Mouse (Mus musculus) monocyte, adult 2 months (primary cell): ENCODE data around the gene Sema4a.

Experiments
- DNase-seq, 2 experiments: peaks; one replicate each; pipeline ENCODE4 v3.0.0; 2022; ENCODE audit warnings: low spot score in 2 of 2, low read depth in 1 of 2

Sema4a gene

DNA sequence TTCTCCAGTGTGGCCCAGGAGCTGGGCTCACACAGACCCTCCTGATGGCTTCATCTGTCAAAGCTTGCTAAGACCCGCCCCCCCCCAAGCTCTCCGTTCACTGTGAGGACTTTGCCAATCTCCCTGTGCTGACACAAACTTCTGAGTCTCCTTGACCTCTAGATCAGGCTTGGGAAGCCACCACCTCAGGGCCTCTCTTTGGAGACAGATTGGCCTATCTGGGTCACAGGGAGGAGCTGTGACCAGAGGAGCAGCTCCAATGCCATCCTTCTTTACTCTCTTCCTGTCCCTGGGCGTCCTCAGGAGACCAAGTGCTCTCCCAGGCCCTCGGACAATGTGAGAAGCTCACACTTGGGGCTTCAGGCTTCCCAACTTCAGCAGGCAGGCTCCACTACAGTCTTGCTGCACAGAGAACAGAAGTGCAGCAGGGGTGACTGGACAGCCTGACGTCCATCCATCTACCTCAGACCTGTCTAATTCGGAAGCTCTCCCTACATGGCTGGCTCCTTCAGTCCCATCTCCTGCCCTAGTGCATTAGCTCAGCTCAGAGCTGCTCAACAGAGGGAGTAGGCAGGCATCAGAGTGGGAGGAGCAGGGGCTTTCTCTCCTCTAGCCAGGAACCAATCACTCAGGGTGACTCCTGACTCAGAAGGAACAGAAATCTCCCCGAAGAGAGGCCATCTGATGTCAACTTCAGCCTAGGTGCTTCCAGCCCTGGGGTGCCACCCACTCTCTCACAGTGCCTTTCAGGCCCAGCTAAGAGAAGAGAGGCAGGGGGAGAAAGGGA, 4.0 kb downstream of the Sema4a start:
- DNase-seq = no peak

DNA sequence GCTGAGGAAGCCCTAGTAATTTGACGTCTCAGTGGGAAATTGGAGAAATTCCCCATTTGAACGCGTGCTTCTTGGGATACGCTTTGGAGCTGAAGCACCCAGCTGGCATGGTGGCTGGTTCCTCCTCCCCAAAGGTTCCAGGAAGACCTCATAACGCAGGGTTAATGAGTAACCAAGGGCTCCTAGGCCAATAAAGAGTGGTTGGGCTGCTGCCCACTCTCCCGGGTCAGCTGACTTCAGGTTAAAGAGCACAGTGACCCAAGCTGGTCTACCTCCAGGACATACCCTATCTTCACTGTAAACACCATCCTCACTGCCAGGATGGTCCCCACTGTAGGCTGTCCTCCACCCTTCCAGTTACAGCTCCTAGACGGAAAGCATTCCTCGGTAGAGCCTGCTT, 4.7 kb downstream of the Sema4a start:
- DNase-seq = no peak

DNA sequence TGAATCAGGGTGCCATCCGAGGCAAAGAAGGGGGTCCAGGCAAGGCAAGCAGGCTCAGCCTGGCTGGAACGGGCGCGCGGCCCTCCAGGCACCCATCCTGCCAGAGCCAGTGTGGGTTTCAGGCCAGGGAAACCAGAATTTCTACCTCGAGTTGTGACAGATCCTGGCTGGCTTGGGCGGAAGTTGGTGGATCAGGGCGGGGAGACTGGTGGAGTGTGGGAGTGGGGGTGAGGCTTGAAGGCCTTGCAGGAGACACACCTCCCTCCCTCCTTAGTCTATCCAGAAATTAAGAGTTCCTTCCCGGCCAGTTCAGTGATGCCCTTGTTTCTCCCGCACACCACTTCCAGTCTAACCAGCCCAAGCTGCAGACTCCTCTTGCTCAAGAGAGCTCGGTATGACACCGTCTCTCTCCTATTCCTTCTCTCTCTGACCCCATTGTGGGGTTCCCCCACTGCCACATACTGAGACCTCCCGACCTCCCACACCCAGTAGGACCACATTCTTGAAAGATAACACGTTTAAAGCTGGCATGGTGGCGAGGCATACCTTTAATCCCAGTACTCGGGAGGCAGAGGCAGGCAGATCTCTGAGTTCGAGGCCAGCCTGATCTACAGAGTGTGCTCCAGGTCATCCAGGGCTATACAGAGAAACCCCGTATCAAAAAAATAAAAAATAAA, 5.3 kb downstream of the Sema4a start:
- DNase-seq = no peak

- peak in 1 of 2 experiments; percentile 43 for DNase-seq
Observed at GRCm38 (mm10) chr3:88454762-88455587, 6.0 kb downstream of the Sema4a start.

DNA sequence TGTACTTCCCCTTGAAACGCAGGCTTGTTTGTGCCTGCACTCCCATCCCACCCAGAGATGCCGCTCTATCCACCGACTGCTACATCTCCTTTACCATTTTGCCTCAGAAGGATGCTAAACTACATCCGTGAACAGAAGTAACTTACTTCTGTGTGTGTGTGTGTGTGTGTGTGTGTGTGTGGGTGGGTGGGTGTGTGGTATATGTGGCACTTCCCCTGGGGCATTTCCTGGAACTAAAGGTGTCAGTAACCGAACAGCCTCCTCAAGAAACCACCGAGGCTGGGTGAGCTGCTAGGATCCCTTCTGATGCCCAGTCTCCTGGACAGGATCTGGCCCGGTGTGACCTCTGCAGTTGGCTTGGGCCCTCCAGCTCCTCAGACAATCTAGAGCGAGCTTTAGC, 7.0 kb downstream of the Sema4a start:
- no peak for DNase-seq

DNA sequence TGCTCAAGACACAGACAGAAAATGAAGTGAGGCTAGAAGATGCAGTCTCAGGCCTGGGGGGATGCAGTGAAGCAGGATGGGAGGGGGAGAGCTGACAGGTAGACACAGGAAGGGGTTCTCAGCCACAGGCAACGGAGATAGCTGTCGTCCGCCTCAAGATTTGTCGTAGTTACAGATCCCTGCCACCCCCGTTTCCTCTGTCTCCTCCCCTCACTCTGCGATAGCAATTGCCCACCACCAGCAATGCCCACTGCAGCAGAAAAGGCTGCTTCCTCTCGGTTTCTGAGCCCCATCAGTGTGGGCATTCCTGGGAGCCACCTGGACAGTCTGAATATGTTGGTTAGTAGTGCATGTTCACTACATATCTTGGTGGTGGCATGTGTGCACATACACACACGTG, 7.6 kb downstream of the Sema4a start:
- no peak for DNase-seq

DNA sequence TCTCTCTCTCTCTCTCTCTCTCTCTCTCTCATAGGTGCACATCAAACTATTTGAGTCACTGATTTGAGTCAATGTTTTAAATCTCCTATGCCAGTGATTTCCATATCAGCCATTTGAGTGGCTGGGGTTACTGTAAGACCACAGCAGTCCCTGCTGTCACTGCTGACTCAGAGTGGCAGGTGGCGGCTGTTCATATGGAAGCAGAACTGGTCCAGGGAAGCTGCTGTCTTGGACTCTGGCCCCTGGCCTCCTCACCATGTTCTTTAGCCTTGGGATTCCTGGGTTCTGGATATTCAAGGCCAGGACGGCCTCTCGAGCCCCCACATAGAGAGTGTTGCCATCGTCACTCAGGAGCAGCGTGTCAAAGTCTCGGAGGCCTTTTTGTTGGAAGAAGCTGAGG, 8.3 kb downstream of the Sema4a start:
- DNase-seq = no peak

- DNase-seq = no peak
Observed at GRCm38 (mm10) chr3:88452246-88452645, 8.7 kb downstream of the Sema4a start.

- no peak for DNase-seq
Observed at GRCm38 (mm10) chr3:88450379-88451131, 10.4 kb downstream of the Sema4a start.

GRCm38 (mm10) chr3:88449395-88450023, 11.5 kb downstream of the Sema4a start:
- no peak for DNase-seq

DNA sequence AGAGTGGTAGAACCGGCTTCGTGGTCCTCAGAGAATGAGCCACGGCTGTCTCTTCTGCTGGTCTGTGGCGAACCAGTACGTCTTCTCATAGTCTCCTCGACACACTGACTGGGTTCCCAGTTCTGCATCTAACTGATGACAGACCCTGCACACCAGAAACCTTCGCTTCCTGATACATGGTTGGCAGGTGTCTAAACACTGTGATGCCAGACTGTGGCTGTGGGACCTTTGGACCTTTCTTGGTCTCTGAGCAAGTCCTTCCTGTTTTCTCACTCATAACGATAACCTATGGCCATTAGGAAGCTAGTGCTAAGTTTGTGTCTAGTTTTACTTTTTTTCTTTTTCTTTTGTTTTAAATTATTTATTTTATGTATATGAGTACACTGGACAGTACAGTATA, 12.5 kb downstream of the Sema4a start:
- no peak for DNase-seq

DNA sequence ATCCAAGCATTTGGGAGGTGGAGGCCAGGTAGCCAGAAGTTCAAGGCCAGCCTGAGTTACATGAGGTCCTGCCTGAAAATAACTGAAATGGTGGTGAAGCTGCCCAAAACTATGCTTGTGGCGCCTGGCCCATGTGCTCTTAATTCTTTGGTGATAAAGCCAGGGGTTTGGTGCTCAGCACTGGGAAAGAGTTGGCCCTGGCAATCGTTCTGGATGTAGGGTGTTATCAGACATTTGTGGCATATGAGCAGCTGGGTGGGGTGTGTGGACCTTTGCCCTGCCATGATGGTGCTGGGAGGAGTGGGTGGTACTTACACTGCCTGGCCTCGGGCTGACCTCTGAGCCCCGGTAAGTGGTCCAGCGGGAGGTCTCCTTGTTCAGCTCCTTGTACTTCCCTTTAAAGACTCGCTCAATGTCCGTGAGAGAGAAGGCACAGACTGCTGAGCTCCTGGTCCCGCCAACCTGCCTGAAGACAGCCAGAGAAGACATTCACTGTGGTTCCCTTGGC, 13.3 kb downstream of the Sema4a start:
- no peak for DNase-seq

DNA sequence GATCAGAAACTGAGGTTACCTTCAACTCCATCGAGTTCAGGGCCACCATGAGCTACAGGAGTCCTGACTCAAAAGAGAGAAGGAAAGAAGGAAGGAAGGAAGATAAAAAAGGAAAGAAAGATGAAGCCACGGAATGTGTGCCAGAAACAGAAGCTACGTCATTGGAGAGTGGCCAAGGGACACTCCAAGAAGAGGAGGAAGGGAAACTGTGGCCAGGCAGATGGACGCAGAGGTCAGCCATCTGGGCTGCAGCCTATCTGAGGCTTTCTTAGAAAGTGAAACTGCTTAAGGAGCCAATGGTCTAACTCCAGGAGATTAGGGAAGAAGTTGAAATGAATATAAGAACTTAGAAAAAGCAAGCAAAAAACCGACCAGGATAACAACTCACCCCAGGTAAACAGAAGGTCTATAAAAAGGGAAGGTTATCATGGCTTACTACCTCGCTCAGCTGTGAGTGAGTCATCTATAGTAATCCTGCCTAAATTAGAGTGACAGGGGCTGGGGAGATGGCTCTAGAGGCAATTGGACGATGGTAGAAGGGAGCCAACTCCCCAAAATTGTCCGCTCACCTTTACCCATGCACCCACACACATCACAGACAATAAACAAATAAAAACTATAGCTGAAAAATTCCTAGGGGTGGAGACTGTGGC, 14.4 kb downstream of the Sema4a start:
- no peak for DNase-seq

DNA sequence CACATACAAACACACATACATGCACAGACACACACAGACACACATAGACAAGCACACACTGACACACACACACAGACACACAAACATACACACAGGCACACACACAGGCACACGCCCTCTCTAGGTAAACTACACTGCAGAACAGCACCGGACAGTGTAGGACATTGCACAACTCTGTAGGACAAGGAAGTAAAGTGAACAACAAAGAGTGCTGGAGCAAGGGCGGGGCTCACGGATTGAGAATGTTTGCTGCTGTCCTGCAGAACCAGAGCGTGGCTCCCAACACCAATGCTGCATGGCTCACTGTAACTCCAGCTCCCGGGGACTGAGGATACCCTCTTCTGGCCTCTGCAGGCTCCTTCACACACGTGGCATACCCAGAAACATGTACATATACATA, 18.1 kb downstream of the Sema4a start:
- no peak for DNase-seq

DNA sequence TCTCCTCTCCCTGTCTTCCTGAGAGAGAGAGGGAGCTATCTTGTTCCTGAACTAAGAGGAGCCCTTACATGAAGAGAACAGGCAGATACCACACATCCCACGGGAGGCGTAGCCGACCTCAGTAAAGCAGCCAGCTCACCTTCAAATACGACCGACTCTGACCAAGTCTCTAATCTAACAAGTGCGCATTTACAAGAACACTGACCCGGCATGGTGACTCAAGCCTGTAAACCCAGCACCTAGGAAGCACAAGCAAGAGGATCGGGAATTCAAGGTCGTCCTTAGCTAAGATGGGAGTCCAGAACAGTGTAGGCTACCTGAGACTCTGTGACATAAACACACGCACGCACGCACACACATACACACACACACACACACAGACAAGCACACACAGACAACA, 18.5 kb downstream of the Sema4a start:
- no peak for DNase-seq

- no peak for DNase-seq
Observed at GRCm38 (mm10) chr3:88440500-88441381, 20.2 kb downstream of the Sema4a start.

DNA sequence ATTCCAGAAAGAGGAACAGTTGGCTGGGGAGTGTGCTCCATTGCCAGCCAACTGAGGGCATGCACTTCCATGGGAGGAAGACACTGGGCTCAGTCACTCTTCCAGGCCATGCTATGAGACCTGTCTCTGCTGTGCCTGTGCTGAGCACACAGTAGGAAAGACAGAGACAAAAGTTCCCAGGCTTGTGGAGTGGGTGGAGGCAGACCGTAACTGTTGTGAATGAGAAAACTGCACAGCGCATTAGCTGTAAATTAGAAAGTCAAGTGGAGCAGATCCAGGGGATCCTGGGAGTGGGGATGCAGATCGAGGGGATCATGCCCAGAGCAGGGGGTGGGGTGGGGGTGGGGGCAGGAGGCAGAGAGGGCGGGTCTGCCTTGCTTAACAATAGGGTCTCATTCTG, 21.4 kb downstream of the Sema4a start:
- no peak for DNase-seq

GRCm38 (mm10) chr3:88437454-88437853, 23.5 kb downstream of the Sema4a start:
- DNase-seq = no peak
